Mouse (Mus musculus) embryonic facial prominence, embryonic 12.5 days (tissue): ENCODE results near the gene Cxcr4. TPM values are rescaled to one million over a fixed set of nuclear protein-coding genes. Genes with fewer than 3 reads are reported as not detected.

Experiments
- ATAC-seq: fragments of 200-750 bp; cut with Nextera tagmentation; 2 replicates; pipeline ENCODE4 v1.8.0; 2017; ENCODE audit not compliant: insufficient number of reproducible peaks, insufficient read depth, low FRiP score, low TSS enrichment
- H3K27ac ChIP-seq: fragments of 300-500 bp; sonication (generic); 2 replicates; pipeline ENCODE4 v1.5.1; 2016; ENCODE audit warnings: mild to moderate bottlenecking
- H3K27me3 ChIP-seq: fragments of 300-500 bp; sonication (generic); 2 replicates; pipeline ENCODE4 v1.6.1; 2016; ENCODE audit warnings: mild to moderate bottlenecking, moderate library complexity
- H3K36me3 ChIP-seq: fragments of 300-500 bp; sonication (generic); 2 replicates; pipeline ENCODE4 v1.6.1; 2016; ENCODE audit warnings: mild to moderate bottlenecking
- H3K4me1 ChIP-seq: fragments of 300-500 bp; sonication (generic); 2 replicates; pipeline ENCODE4 v1.6.1; 2016
- H3K4me2 ChIP-seq: fragments of 300-500 bp; sonication (generic); replicated peaks from 2 replicates; pipeline ENCODE4 v1.6.1; 2016; ENCODE audit warnings: mild to moderate bottlenecking, moderate library complexity
- H3K4me3 ChIP-seq: fragments of 300-500 bp; sonication (generic); 2 replicates; pipeline ENCODE4 v1.5.1; 2016; ENCODE audit warnings: mild to moderate bottlenecking
- H3K9ac ChIP-seq: fragments of 300-500 bp; sonication (generic); 2 replicates; pipeline ENCODE4 v1.6.1; 2016; ENCODE audit warnings: mild to moderate bottlenecking, moderate library complexity
- H3K9me3 ChIP-seq: fragments of 300-500 bp; sonication (generic); 2 replicates; pipeline ENCODE4 v1.6.1; 2016; ENCODE audit warnings: mild to moderate bottlenecking, moderate library complexity
- WGBS: fragments of 180-500 bp; shearing (Covaris S2); methylation state at CpG from one replicate; pipeline ENCODE4 v1.1.7; 2016; 5-methylcytosine and 5-hydroxymethylcytosine counted together
- polyA plus RNA-seq: library from polyadenylated mRNA; unstranded; fragments of >200 nt; fragmentation: Nextera tagmentation; extraction: Ambion mirVana; gene quantifications from 2 replicates; pipeline ENCODE4 v1.2.1, GENCODE M21; 2016

The Cxcr4 gene
- polyA plus RNA-seq, 1 experiment from 2014 or later, result 4.8 TPM

- H3K4me2 ChIP-seq, result no peak overlapping the region
- H3K9ac ChIP-seq, result no peak overlapping the region
- WGBS, result 22% methylated on average over 3 of the region's 3 CpGs
- no peaks in the 10 kb centered on the region for H3K36me3 ChIP-seq
- H3K27me3 ChIP-seq, result peaks cover 24% of the 10 kb centered on the region
- H3K9me3 ChIP-seq, result no peaks in the 10 kb centered on the region
- H3K4me1 ChIP-seq, result peaks cover 33% of the 10 kb centered on the region; the same call in 1 of the 2 replicates
- no peak overlapping the region for H3K27ac ChIP-seq
- ATAC-seq, result no peak
- H3K4me3 ChIP-seq, result no peak overlapping the region
Observed at GRCm38 (mm10) chr1:128595105-128595420, 3.0 kb upstream of the Cxcr4 start.

- WGBS, result 33% methylated on average over 12 of the region's 12 CpGs
- no peaks in the 10 kb centered on the region for H3K36me3 ChIP-seq
- H3K4me1 ChIP-seq, result peaks cover 33% of the 10 kb centered on the region; the same call in 1 of the 2 replicates
- peaks cover 29% of the 10 kb centered on the region for H3K27me3 ChIP-seq
- no peak overlapping the region for H3K4me2 ChIP-seq
- H3K9me3 ChIP-seq, result no peaks in the 10 kb centered on the region
- ATAC-seq, result no peak
- no peak overlapping the region for H3K9ac ChIP-seq
- no peak overlapping the region for H3K4me3 ChIP-seq
- H3K27ac ChIP-seq, result no peak overlapping the region
Observed at GRCm38 (mm10) chr1:128594353-128595104, 2.4 kb upstream of the Cxcr4 start.

DNA sequence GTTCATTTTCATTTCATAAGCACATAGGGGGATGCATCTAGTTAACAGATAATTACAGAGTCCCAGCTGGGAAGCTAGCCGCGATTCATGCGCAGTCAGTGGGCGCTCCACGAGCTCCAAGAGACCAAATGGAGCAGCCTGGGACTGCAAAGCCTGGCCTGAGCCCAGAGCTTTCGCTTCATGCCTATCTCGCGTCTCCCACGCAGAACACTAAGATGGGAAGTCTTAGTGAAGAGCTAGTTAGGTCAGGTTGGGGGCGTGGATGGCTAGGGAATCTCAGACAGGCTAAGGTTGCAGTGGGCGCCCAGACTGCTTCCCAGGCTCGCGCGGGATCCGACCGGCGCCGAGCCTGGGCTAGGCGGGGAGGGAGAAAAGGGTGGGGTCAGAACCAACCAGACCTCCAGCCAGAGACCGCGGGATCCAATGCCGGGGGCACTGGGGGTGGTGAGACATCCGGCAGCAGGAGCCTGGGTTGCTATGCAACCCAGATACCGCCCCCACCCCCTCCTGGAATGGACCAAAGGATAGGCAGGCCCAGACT, 938 bp upstream of the Cxcr4 start:
- H3K9ac ChIP-seq, result 0 out of 2 replicates have a peak overlapping the region, but pooled peaks have one; percentile 34
- no peaks in the 10 kb centered on the region for H3K9me3 ChIP-seq
- H3K4me1 ChIP-seq, result peaks cover 33% of the 10 kb centered on the region; the same call in 1 of the 2 replicates
- H3K27me3 ChIP-seq, result peaks cover 38% of the 10 kb centered on the region
- peak overlapping the region; percentile 88 for H3K4me2 ChIP-seq
- ATAC-seq, result peak; percentile 23
- no peaks in the 10 kb centered on the region for H3K36me3 ChIP-seq
- WGBS, result under 1% methylated on average over 24 of the region's 24 CpGs
- peak overlapping the region; percentile 55 for H3K4me3 ChIP-seq
- 0 out of 2 replicates have a peak overlapping the region, but pooled peaks have one; percentile 36 for H3K27ac ChIP-seq

- Histone ChIP-seq H3K36me3 (no peaks in the 10 kb centered on the region), H3K4me1 (peaks cover 33% of the 10 kb centered on the region; the same call in 1 of the 2 replicates), H3K27ac (0 out of 2 replicates have a peak overlapping the region, but pooled peaks have one; percentile 41), H3K4me2 (peak overlapping the region; percentile 88), H3K9ac (peak overlapping the region; percentile 57), H3K27me3 (peaks cover 38% of the 10 kb centered on the region), H3K4me3 (peak overlapping the region; percentile 55), H3K9me3 (no peaks in the 10 kb centered on the region)
- under 1% methylated on average over 20 of the region's 20 CpGs for WGBS
- ATAC-seq, result no peak
Observed at GRCm38 (mm10) chr1:128591721-128592210, 327 bp downstream of the Cxcr4 start.

DNA sequence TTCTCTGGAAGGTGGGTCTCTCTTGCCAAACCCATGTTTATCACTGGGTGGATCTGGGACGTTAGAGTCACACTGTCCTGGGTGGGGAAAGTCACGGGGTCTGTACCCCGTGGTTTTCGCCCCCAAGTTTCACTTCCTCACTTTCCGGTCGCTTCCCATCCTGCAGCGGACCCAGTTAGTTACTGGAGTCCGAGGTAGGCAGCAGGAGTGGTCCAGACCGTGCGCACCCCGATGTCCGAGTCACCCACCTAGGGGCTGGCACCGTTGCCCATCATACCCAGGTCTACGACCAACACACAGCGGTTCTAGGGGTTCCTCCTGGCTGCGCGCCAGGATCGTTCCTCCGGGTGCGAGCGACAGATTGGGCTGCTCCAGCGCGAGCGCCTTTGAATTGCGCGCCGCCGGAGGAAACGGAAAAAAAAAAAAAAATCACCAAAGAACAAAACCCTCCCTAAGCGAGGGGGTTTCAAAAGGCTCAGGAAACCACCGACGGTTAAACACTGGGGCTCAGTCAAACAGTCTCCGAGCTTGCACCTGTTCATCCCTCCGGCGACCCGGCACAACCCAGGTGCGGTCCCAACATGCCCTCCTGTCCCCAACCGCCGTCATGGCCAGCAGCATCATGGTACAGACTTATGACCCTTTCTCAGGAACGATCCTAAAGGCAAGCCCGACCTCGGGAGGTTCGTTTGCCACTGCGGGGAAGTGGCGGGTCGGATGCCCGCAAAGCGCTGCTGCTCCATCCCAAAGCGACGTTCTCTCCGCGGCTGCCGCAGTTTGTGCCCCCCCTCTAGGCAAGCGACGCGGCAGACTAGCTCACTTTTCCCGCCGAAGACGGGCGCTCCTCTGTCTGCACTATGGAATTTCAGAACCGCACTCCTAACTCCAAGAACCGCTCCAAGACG, 1.0 kb downstream of the Cxcr4 start:
- no peak for ATAC-seq
- Histone ChIP-seq H3K4me3 (peak overlapping the region; percentile 55), H3K27me3 (peaks cover 38% of the 10 kb centered on the region), H3K36me3 (no peaks in the 10 kb centered on the region), H3K9me3 (no peaks in the 10 kb centered on the region), H3K4me1 (peaks cover 33% of the 10 kb centered on the region; the same call in 1 of the 2 replicates), H3K9ac (peak overlapping the region; percentile 57), H3K27ac (peak overlapping the region; percentile 41; the same call in 1 of the 2 replicates), H3K4me2 (peak overlapping the region; percentile 88)
- under 1% methylated on average over 63 of the region's 63 CpGs for WGBS

DNA sequence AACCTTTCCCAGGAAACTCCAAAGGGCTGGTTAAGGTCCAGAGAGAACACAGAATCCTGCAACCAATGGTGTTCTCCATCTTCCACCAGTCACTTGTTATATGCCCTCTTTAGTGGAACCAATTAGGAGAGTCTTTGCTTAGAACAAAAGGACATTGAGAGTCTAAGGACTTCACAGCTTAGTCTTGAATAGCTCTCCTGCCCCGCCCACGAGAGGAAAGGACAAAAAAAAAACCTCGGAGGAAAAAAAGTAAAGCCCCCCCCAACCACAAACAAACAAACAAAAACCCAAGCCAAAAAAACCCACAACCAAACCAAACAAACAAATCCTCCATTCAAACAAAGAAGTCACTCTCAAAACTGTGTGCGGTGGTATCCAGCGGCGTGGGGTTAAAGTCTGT, 2.1 kb downstream of the Cxcr4 start:
- no peak for ATAC-seq
- WGBS, result 4% methylated on average over 6 of the region's 6 CpGs
- Histone ChIP-seq H3K27ac (no peak overlapping the region), H3K36me3 (no peaks in the 10 kb centered on the region), H3K4me2 (peak overlapping the region; percentile 88), H3K27me3 (peaks cover 34% of the 10 kb centered on the region), H3K4me1 (peaks cover 25% of the 10 kb centered on the region; the same call in 1 of the 2 replicates), H3K9me3 (no peaks in the 10 kb centered on the region), H3K9ac (0 out of 2 replicates have a peak overlapping the region, but pooled peaks have one; percentile 19), H3K4me3 (peak overlapping the region; percentile 20; the same call in 1 of the 2 replicates)

DNA sequence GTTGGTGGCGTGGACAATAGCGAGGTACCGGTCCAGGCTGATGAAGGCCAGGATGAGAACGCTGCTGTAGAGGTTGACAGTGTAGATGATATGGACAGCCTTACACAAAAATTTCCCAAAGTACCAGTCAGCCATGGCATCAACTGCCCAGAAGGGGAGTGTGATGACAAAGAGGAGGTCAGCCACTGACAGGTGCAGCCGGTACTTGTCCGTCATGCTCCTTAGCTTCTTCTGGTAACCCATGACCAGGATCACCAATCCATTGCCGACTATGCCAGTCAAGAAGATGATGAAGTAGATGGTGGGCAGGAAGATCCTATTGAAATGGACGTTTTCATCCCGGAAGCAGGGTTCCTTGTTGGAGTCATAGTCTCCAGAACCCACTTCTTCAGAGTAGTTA, 2.6 kb downstream of the Cxcr4 start:
- Histone ChIP-seq H3K27me3 (peaks cover 33% of the 10 kb centered on the region), H3K9me3 (no peaks in the 10 kb centered on the region), H3K4me1 (peaks cover 25% of the 10 kb centered on the region; the same call in 1 of the 2 replicates), H3K4me2 (peak overlapping the region; percentile 88), H3K27ac (no peak overlapping the region), H3K36me3 (no peaks in the 10 kb centered on the region), H3K4me3 (peak overlapping the region; percentile 20; the same call in 1 of the 2 replicates), H3K9ac (no peak overlapping the region)
- ATAC-seq, result no peak
- 90% methylated on average over 9 of the region's 9 CpGs for WGBS

DNA sequence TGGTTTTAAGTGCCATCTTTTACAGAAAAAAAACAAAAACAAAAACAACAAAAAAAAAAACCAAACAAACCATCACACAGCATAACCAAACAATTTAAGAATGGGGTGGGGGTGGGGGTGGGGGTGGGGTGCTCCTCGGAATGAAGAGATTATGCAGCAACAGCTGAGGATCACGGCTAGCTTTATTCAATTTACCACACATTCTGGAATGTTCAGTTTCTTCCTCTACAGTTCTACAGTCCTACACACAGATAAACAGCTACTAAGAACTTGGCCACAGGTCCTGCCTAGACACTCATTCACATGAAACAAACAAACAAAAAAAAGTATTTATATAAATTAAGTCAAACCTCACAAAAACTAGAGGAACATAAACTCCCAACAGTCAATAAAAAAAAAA, 3.8 kb downstream of the Cxcr4 start:
- 67% methylated on average over 2 of the region's 2 CpGs for WGBS
- Histone ChIP-seq H3K9me3 (no peaks in the 10 kb centered on the region), H3K9ac (no peak overlapping the region), H3K36me3 (no peaks in the 10 kb centered on the region), H3K27ac (no peak overlapping the region), H3K4me3 (no peak overlapping the region), H3K4me1 (peaks cover 17% of the 10 kb centered on the region; the same call in 1 of the 2 replicates), H3K4me2 (no peak overlapping the region), H3K27me3 (peaks cover 24% of the 10 kb centered on the region)
- ATAC-seq, result no peak

- no peaks in the 10 kb centered on the region for H3K36me3 ChIP-seq
- no peaks in the 10 kb centered on the region for H3K9me3 ChIP-seq
- 72% methylated on average over 8 of the region's 8 CpGs for WGBS
- peaks cover 20% of the 10 kb centered on the region for H3K27me3 ChIP-seq
- no peak for ATAC-seq
- no peak overlapping the region for H3K4me2 ChIP-seq
- no peak overlapping the region for H3K4me3 ChIP-seq
- no peak overlapping the region for H3K27ac ChIP-seq
- no peak overlapping the region for H3K9ac ChIP-seq
- 0 out of 2 replicates have a peak, but pooled peaks cover 9% of the 10 kb centered on the region for H3K4me1 ChIP-seq
Observed at GRCm38 (mm10) chr1:128586928-128587780, 4.9 kb downstream of the Cxcr4 start.

GRCm38 (mm10) chr1:128586162-128586927, 5.7 kb downstream of the Cxcr4 start:
- no peak for ATAC-seq
- Histone ChIP-seq H3K36me3 (no peaks in the 10 kb centered on the region), H3K27ac (no peak overlapping the region), H3K4me2 (no peak overlapping the region), H3K4me3 (no peak overlapping the region), H3K4me1 (0 out of 2 replicates have a peak, but pooled peaks cover 6% of the 10 kb centered on the region), H3K9me3 (no peaks in the 10 kb centered on the region), H3K9ac (no peak overlapping the region), H3K27me3 (peaks cover 19% of the 10 kb centered on the region)
- 40% methylated on average over 8 of the region's 8 CpGs for WGBS
